Mouse (Mus musculus): Measurements from ENCODE around the gene Slc9a6. TPM values are rescaled to one million over a fixed set of nuclear protein-coding genes. Genes with fewer than 3 reads are reported as not detected.

Slc9a6 gene
- polyA plus RNA-seq (2014; fragmentation: Nextera tagmentation; extraction: Ambion mirVana), result 11.9 and 12.4 TPM in 2 replicates

- ATAC-seq (ENCODE audit: insufficient number of reproducible peaks, insufficient read depth, low FRiP score, low read depth), result peak; percentile 95
- peak within 1 kb of the TSS; percentile 27; the same call in 1 of the 2 replicates for H3K27ac ChIP-seq (ENCODE audit: low read length)
- H3K9ac ChIP-seq (replicated peaks; ENCODE audit: low read depth, low read length), result peak within 1 kb of the TSS; percentile 53
- no peaks in the 10 kb centered on the region for H3K9me3 ChIP-seq (ENCODE audit: control insufficient read depth, low read depth, low read length)
- H3K4me1 ChIP-seq (ENCODE audit: control insufficient read depth, insufficient read depth, low read length), result no peaks in the 10 kb centered on the region
- WGBS, result 7% methylated on average over 36 of the region's 50 CpGs
- peak within 1 kb of the TSS; percentile 48 for H3K4me2 ChIP-seq (replicated peaks; ENCODE audit: low read depth, low read length)
- H3K36me3 ChIP-seq (ENCODE audit: control insufficient read depth, insufficient read depth, low read length), result no peaks in the 10 kb centered on the region
- H3K27me3 ChIP-seq (ENCODE audit: control insufficient read depth, insufficient read depth, low read length), result no peaks in the 10 kb centered on the region
- H3K4me3 ChIP-seq (ENCODE audit: low read depth, low read length), result peak within 1 kb of the TSS; percentile 51
These were observed at the start of gene Slc9a6 for GRCm38 (mm10) chrX:56609623-56610317. Gene Slc9a6 (plus strand): TSS chrX:56609757.

- Histone ChIP-seq H3K36me3 (ENCODE audit: control insufficient read depth, insufficient read depth, low read length) (no peaks in the 10 kb centered on the region), H3K4me1 (ENCODE audit: control insufficient read depth, insufficient read depth, low read length) (no peaks in the 10 kb centered on the region)
- no peak for ATAC-seq (ENCODE audit: insufficient number of reproducible peaks, insufficient read depth, low FRiP score, low read depth)
These were observed 37.1 kb upstream of the Slc9a6 start for GRCm38 (mm10) chrX:56572465-56572864.

GRCm38 (mm10) chrX:56578200-56578599 lies 31.4 kb upstream of the Slc9a6 start:
- no peak overlapping the region for H3K9ac ChIP-seq (replicated peaks; ENCODE audit: low read depth, low read length)
- H3K27ac ChIP-seq (ENCODE audit: low read length), result no peak overlapping the region
- H3K9me3 ChIP-seq (ENCODE audit: control insufficient read depth, low read depth, low read length), result no peaks in the 10 kb centered on the region
- ATAC-seq (ENCODE audit: insufficient number of reproducible peaks, insufficient read depth, low FRiP score, low read depth), result no peak
- no peaks in the 10 kb centered on the region for H3K27me3 ChIP-seq (ENCODE audit: control insufficient read depth, insufficient read depth, low read length)
- no peak overlapping the region for H3K4me3 ChIP-seq (ENCODE audit: low read depth, low read length)
- no peaks in the 10 kb centered on the region for H3K4me1 ChIP-seq (ENCODE audit: control insufficient read depth, insufficient read depth, low read length)
- 76% methylated on average over 2 of the region's 2 CpGs for WGBS
- no peak overlapping the region for H3K4me2 ChIP-seq (replicated peaks; ENCODE audit: low read depth, low read length)
- H3K36me3 ChIP-seq (ENCODE audit: control insufficient read depth, insufficient read depth, low read length), result no peaks in the 10 kb centered on the region

More at GRCm38 (mm10) chrX:56572465-56572864, 37.1 kb upstream of the Slc9a6 start:
- H3K4me2 ChIP-seq (replicated peaks; ENCODE audit: low read depth, low read length), result no peak overlapping the region
- no peaks in the 10 kb centered on the region for H3K27me3 ChIP-seq (ENCODE audit: control insufficient read depth, insufficient read depth, low read length)
- no peaks in the 10 kb centered on the region for H3K9me3 ChIP-seq (ENCODE audit: control insufficient read depth, low read depth, low read length)
- H3K27ac ChIP-seq (ENCODE audit: low read length), result no peak overlapping the region
- H3K9ac ChIP-seq (replicated peaks; ENCODE audit: low read depth, low read length), result no peak overlapping the region
- no peak overlapping the region for H3K4me3 ChIP-seq (ENCODE audit: low read depth, low read length)
- 28% methylated on average over 6 of the region's 6 CpGs for WGBS

- no peaks in the 10 kb centered on the region for H3K4me1 ChIP-seq (ENCODE audit: control insufficient read depth, insufficient read depth, low read length)
- peak overlapping the region; percentile 41 for H3K4me2 ChIP-seq (replicated peaks; ENCODE audit: low read depth, low read length)
- 17% methylated on average over 25 of the region's 25 CpGs for WGBS
- ATAC-seq (ENCODE audit: insufficient number of reproducible peaks, insufficient read depth, low FRiP score, low read depth), result peak; percentile 56; the same call in 1 of the 2 replicates
- H3K27ac ChIP-seq (ENCODE audit: low read length), result no peak overlapping the region
- H3K4me3 ChIP-seq (ENCODE audit: low read depth, low read length), result peak overlapping the region; percentile 54
- H3K9ac ChIP-seq (replicated peaks; ENCODE audit: low read depth, low read length), result peak overlapping the region; percentile 85
- H3K9me3 ChIP-seq (ENCODE audit: control insufficient read depth, low read depth, low read length), result no peaks in the 10 kb centered on the region
- H3K27me3 ChIP-seq (ENCODE audit: control insufficient read depth, insufficient read depth, low read length), result no peaks in the 10 kb centered on the region
- no peaks in the 10 kb centered on the region for H3K36me3 ChIP-seq (ENCODE audit: control insufficient read depth, insufficient read depth, low read length)
These were observed 12.2 kb upstream of the Slc9a6 start for GRCm38 (mm10) chrX:56597219-56597886.

- 16% methylated on average over 44 of the region's 44 CpGs for WGBS
- Histone ChIP-seq H3K9me3 (ENCODE audit: control insufficient read depth, low read depth, low read length) (no peaks in the 10 kb centered on the region), H3K36me3 (ENCODE audit: control insufficient read depth, insufficient read depth, low read length) (no peaks in the 10 kb centered on the region), H3K4me2 (replicated peaks; ENCODE audit: low read depth, low read length) (peak within 1 kb of the TSS; percentile 41), H3K27me3 (ENCODE audit: control insufficient read depth, insufficient read depth, low read length) (no peaks in the 10 kb centered on the region), H3K9ac (replicated peaks; ENCODE audit: low read depth, low read length) (peak within 1 kb of the TSS; percentile 85), H3K4me3 (ENCODE audit: low read depth, low read length) (peak within 1 kb of the TSS; percentile 54), H3K4me1 (ENCODE audit: control insufficient read depth, insufficient read depth, low read length) (no peaks in the 10 kb centered on the region), H3K27ac (ENCODE audit: low read length) (no peak within 1 kb of the TSS)
- ATAC-seq (ENCODE audit: insufficient number of reproducible peaks, insufficient read depth, low FRiP score, low read depth), result peak; percentile 99
These were observed 11.5 kb upstream of the Slc9a6 start, which contains the start of gene Mmgt1 for GRCm38 (mm10) chrX:56597887-56598640. Gene Mmgt1 (minus strand): TSS chrX:56598069.

GRCm38 (mm10) chrX:56606536-56606935 lies 3.0 kb upstream of the Slc9a6 start:
- Histone ChIP-seq H3K4me3 (ENCODE audit: low read depth, low read length) (no peak overlapping the region), H3K36me3 (ENCODE audit: control insufficient read depth, insufficient read depth, low read length) (no peaks in the 10 kb centered on the region), H3K4me2 (replicated peaks; ENCODE audit: low read depth, low read length) (no peak overlapping the region), H3K9me3 (ENCODE audit: control insufficient read depth, low read depth, low read length) (no peaks in the 10 kb centered on the region), H3K9ac (replicated peaks; ENCODE audit: low read depth, low read length) (no peak overlapping the region), H3K27me3 (ENCODE audit: control insufficient read depth, insufficient read depth, low read length) (no peaks in the 10 kb centered on the region), H3K27ac (ENCODE audit: low read length) (no peak overlapping the region), H3K4me1 (ENCODE audit: control insufficient read depth, insufficient read depth, low read length) (no peaks in the 10 kb centered on the region)
- no peak for ATAC-seq (ENCODE audit: insufficient number of reproducible peaks, insufficient read depth, low FRiP score, low read depth)
- 48% methylated on average over 2 of the region's 2 CpGs for WGBS

- no peaks in the 10 kb centered on the region for H3K36me3 ChIP-seq (ENCODE audit: control insufficient read depth, insufficient read depth, low read length)
- H3K27me3 ChIP-seq (ENCODE audit: control insufficient read depth, insufficient read depth, low read length), result no peaks in the 10 kb centered on the region
- H3K4me2 ChIP-seq (replicated peaks; ENCODE audit: low read depth, low read length), result no peak overlapping the region
- H3K9me3 ChIP-seq (ENCODE audit: control insufficient read depth, low read depth, low read length), result no peaks in the 10 kb centered on the region
- no peak for ATAC-seq (ENCODE audit: insufficient number of reproducible peaks, insufficient read depth, low FRiP score, low read depth)
- no peak overlapping the region for H3K27ac ChIP-seq (ENCODE audit: low read length)
- H3K4me3 ChIP-seq (ENCODE audit: low read depth, low read length), result no peak overlapping the region
- H3K4me1 ChIP-seq (ENCODE audit: control insufficient read depth, insufficient read depth, low read length), result no peaks in the 10 kb centered on the region
- H3K9ac ChIP-seq (replicated peaks; ENCODE audit: low read depth, low read length), result no peak overlapping the region
- WGBS, result 62% methylated on average over 7 of the region's 7 CpGs
These were observed 2.4 kb upstream of the Slc9a6 start for GRCm38 (mm10) chrX:56607032-56607710.

- WGBS, result 26% methylated on average over 7 of the region's 7 CpGs
- peak overlapping the region; percentile 51 for H3K4me3 ChIP-seq (ENCODE audit: low read depth, low read length)
- H3K27ac ChIP-seq (ENCODE audit: low read length), result no peak overlapping the region
- H3K9me3 ChIP-seq (ENCODE audit: control insufficient read depth, low read depth, low read length), result no peaks in the 10 kb centered on the region
- H3K4me2 ChIP-seq (replicated peaks; ENCODE audit: low read depth, low read length), result peak overlapping the region; percentile 34
- H3K9ac ChIP-seq (replicated peaks; ENCODE audit: low read depth, low read length), result no peak overlapping the region
- no peak for ATAC-seq (ENCODE audit: insufficient number of reproducible peaks, insufficient read depth, low FRiP score, low read depth)
- H3K27me3 ChIP-seq (ENCODE audit: control insufficient read depth, insufficient read depth, low read length), result no peaks in the 10 kb centered on the region
- no peaks in the 10 kb centered on the region for H3K36me3 ChIP-seq (ENCODE audit: control insufficient read depth, insufficient read depth, low read length)
- H3K4me1 ChIP-seq (ENCODE audit: control insufficient read depth, insufficient read depth, low read length), result no peaks in the 10 kb centered on the region
These were observed 303 bp upstream of the Slc9a6 start for GRCm38 (mm10) chrX:56609285-56609622.

Data from stomach, embryonic 14.5 days (tissue).